Mouse (Mus musculus) E14TG2a.4 (cell line): ENCODE data around the gene Htatip2.

ENCODE experiments used
- CTCF ChIP-seq: conservative IDR thresholded peaks from 2 replicates; pipeline ENCODE4 v1.5.1; 2014; ENCODE audit warnings: low read length
- NANOG ChIP-seq: IDR thresholded peaks from 2 replicates; pipeline ENCODE4 v1.6.1; 2014; ENCODE audit warnings: borderline replicate concordance, low read length, mixed read lengths

GRCm38 (mm10) chr7:49783017-49783416 is 24.1 kb downstream of the Htatip2 start:
- TF ChIP-seq CTCF (no peak), NANOG (no peak)
